Mouse (Mus musculus): ENCODE results near the gene Pacrg. TPM values are rescaled to one million over a fixed set of nuclear protein-coding genes. Genes with fewer than 3 reads are reported as not detected.

The Pacrg gene
- polyA plus RNA-seq, 1 experiment from 2014 or later: 9.2 TPM

GRCm38 (mm10) chr17:10431849-10432524 is 408.1 kb downstream of the Pacrg start:
- Histone ChIP-seq H3K9me3 (ENCODE audit: control insufficient read depth, low read length) (no peaks in the 10 kb centered on the region), H3K36me3 (ENCODE audit: control insufficient read depth, insufficient read depth, low read length) (no peaks in the 10 kb centered on the region), H3K27me3 (ENCODE audit: control insufficient read depth, insufficient read depth, low read length) (no peaks in the 10 kb centered on the region), H3K4me1 (ENCODE audit: control insufficient read depth, insufficient read depth, low read length) (no peaks in the 10 kb centered on the region), H3K4me2 (ENCODE audit: low read length) (no peak overlapping the region), H3K4me3 (replicated peaks; ENCODE audit: low read depth, low read length) (no peak overlapping the region), H3K9ac (replicated peaks; ENCODE audit: low read length) (no peak overlapping the region), H3K27ac (replicated peaks; ENCODE audit: low read depth, low read length) (no peak overlapping the region)
- DNase-seq: no peak
- no peak for ATAC-seq (ENCODE audit: low FRiP score, low TSS enrichment)
- 69% methylated on average over 6 of the region's 6 CpGs for WGBS

GRCm38 (mm10) chr17:10430831-10431230 is 409.3 kb downstream of the Pacrg start:
- no peak overlapping the region for H3K9ac ChIP-seq (replicated peaks; ENCODE audit: low read length)
- no peak overlapping the region for H3K27ac ChIP-seq (replicated peaks; ENCODE audit: low read depth, low read length)
- WGBS: 94% methylated on average over 4 of the region's 4 CpGs
- no peaks in the 10 kb centered on the region for H3K4me1 ChIP-seq (ENCODE audit: control insufficient read depth, insufficient read depth, low read length)
- no peak overlapping the region for H3K4me2 ChIP-seq (ENCODE audit: low read length)
- H3K36me3 ChIP-seq (ENCODE audit: control insufficient read depth, insufficient read depth, low read length): no peaks in the 10 kb centered on the region
- no peak overlapping the region for H3K4me3 ChIP-seq (replicated peaks; ENCODE audit: low read depth, low read length)
- ATAC-seq (ENCODE audit: low FRiP score, low TSS enrichment): no peak
- no peaks in the 10 kb centered on the region for H3K27me3 ChIP-seq (ENCODE audit: control insufficient read depth, insufficient read depth, low read length)
- DNase-seq: no peak
- no peaks in the 10 kb centered on the region for H3K9me3 ChIP-seq (ENCODE audit: control insufficient read depth, low read length)

GRCm38 (mm10) chr17:10429406-10429805 is 410.7 kb downstream of the Pacrg start:
- Histone ChIP-seq H3K36me3 (ENCODE audit: control insufficient read depth, insufficient read depth, low read length) (no peaks in the 10 kb centered on the region), H3K27me3 (ENCODE audit: control insufficient read depth, insufficient read depth, low read length) (no peaks in the 10 kb centered on the region), H3K4me1 (ENCODE audit: control insufficient read depth, insufficient read depth, low read length) (no peaks in the 10 kb centered on the region), H3K9ac (replicated peaks; ENCODE audit: low read length) (no peak overlapping the region), H3K9me3 (ENCODE audit: control insufficient read depth, low read length) (no peaks in the 10 kb centered on the region), H3K27ac (replicated peaks; ENCODE audit: low read depth, low read length) (no peak overlapping the region), H3K4me3 (replicated peaks; ENCODE audit: low read depth, low read length) (no peak overlapping the region), H3K4me2 (ENCODE audit: low read length) (no peak overlapping the region)
- no peak for DNase-seq
- no peak for ATAC-seq (ENCODE audit: low FRiP score, low TSS enrichment)
- WGBS: 93% methylated on average over 11 of the region's 11 CpGs

- Histone ChIP-seq H3K36me3 (ENCODE audit: control insufficient read depth, insufficient read depth, low read length) (no peaks in the 10 kb centered on the region), H3K9me3 (ENCODE audit: control insufficient read depth, low read length) (no peaks in the 10 kb centered on the region), H3K4me3 (replicated peaks; ENCODE audit: low read depth, low read length) (no peak overlapping the region), H3K4me2 (ENCODE audit: low read length) (no peak overlapping the region), H3K4me1 (ENCODE audit: control insufficient read depth, insufficient read depth, low read length) (no peaks in the 10 kb centered on the region), H3K27me3 (ENCODE audit: control insufficient read depth, insufficient read depth, low read length) (no peaks in the 10 kb centered on the region), H3K27ac (replicated peaks; ENCODE audit: low read depth, low read length) (no peak overlapping the region), H3K9ac (replicated peaks; ENCODE audit: low read length) (no peak overlapping the region)
- 87% methylated on average over 5 of the region's 5 CpGs for WGBS
- ATAC-seq (ENCODE audit: low FRiP score, low TSS enrichment) (no peak), DNase-seq (no peak)
Observed at GRCm38 (mm10) chr17:10425311-10425710, 414.8 kb downstream of the Pacrg start.

GRCm38 (mm10) chr17:10417558-10418253 is 422.4 kb downstream of the Pacrg start:
- DNase-seq: no peak

GRCm38 (mm10) chr17:10416995-10417394 is 423.1 kb downstream of the Pacrg start:
- Histone ChIP-seq H3K4me3 (replicated peaks; ENCODE audit: low read depth, low read length) (no peak overlapping the region), H3K27ac (replicated peaks; ENCODE audit: low read depth, low read length) (no peak overlapping the region), H3K27me3 (ENCODE audit: control insufficient read depth, insufficient read depth, low read length) (no peaks in the 10 kb centered on the region), H3K4me1 (ENCODE audit: control insufficient read depth, insufficient read depth, low read length) (no peaks in the 10 kb centered on the region), H3K4me2 (ENCODE audit: low read length) (no peak overlapping the region), H3K36me3 (ENCODE audit: control insufficient read depth, insufficient read depth, low read length) (no peaks in the 10 kb centered on the region), H3K9me3 (ENCODE audit: control insufficient read depth, low read length) (no peaks in the 10 kb centered on the region), H3K9ac (replicated peaks; ENCODE audit: low read length) (no peak overlapping the region)
- ATAC-seq (ENCODE audit: low FRiP score, low TSS enrichment): no peak
- DNase-seq: no peak
- 85% methylated on average over 4 of the region's 4 CpGs for WGBS

More at GRCm38 (mm10) chr17:10417558-10418253, 422.4 kb downstream of the Pacrg start:
- ATAC-seq (ENCODE audit: low FRiP score, low TSS enrichment): no peak
- no peak overlapping the region for H3K9ac ChIP-seq (replicated peaks; ENCODE audit: low read length)
- H3K4me2 ChIP-seq (ENCODE audit: low read length): no peak overlapping the region
- H3K36me3 ChIP-seq (ENCODE audit: control insufficient read depth, insufficient read depth, low read length): no peaks in the 10 kb centered on the region
- H3K27me3 ChIP-seq (ENCODE audit: control insufficient read depth, insufficient read depth, low read length): no peaks in the 10 kb centered on the region
- H3K9me3 ChIP-seq (ENCODE audit: control insufficient read depth, low read length): no peaks in the 10 kb centered on the region
- H3K4me1 ChIP-seq (ENCODE audit: control insufficient read depth, insufficient read depth, low read length): no peaks in the 10 kb centered on the region
- WGBS: 70% methylated on average over 7 of the region's 7 CpGs
- no peak overlapping the region for H3K4me3 ChIP-seq (replicated peaks; ENCODE audit: low read depth, low read length)
- H3K27ac ChIP-seq (replicated peaks; ENCODE audit: low read depth, low read length): no peak overlapping the region

- Histone ChIP-seq H3K36me3 (ENCODE audit: control insufficient read depth, insufficient read depth, low read length) (no peaks in the 10 kb centered on the region), H3K4me3 (replicated peaks; ENCODE audit: low read depth, low read length) (no peak overlapping the region), H3K9me3 (ENCODE audit: control insufficient read depth, low read length) (no peaks in the 10 kb centered on the region), H3K27ac (replicated peaks; ENCODE audit: low read depth, low read length) (no peak overlapping the region), H3K4me1 (ENCODE audit: control insufficient read depth, insufficient read depth, low read length) (no peaks in the 10 kb centered on the region), H3K9ac (replicated peaks; ENCODE audit: low read length) (no peak overlapping the region), H3K4me2 (ENCODE audit: low read length) (no peak overlapping the region), H3K27me3 (ENCODE audit: control insufficient read depth, insufficient read depth, low read length) (no peaks in the 10 kb centered on the region)
- 87% methylated on average over 4 of the region's 4 CpGs for WGBS
- no peak for DNase-seq
- no peak for ATAC-seq (ENCODE audit: low FRiP score, low TSS enrichment)
Observed at GRCm38 (mm10) chr17:10416101-10416500, 424.0 kb downstream of the Pacrg start.

- Histone ChIP-seq H3K9me3 (ENCODE audit: control insufficient read depth, low read length) (no peaks in the 10 kb centered on the region), H3K36me3 (ENCODE audit: control insufficient read depth, insufficient read depth, low read length) (no peaks in the 10 kb centered on the region), H3K27me3 (ENCODE audit: control insufficient read depth, insufficient read depth, low read length) (no peaks in the 10 kb centered on the region), H3K27ac (replicated peaks; ENCODE audit: low read depth, low read length) (no peak overlapping the region), H3K4me1 (ENCODE audit: control insufficient read depth, insufficient read depth, low read length) (no peaks in the 10 kb centered on the region), H3K9ac (replicated peaks; ENCODE audit: low read length) (no peak overlapping the region), H3K4me2 (ENCODE audit: low read length) (no peak overlapping the region), H3K4me3 (replicated peaks; ENCODE audit: low read depth, low read length) (no peak overlapping the region)
- ATAC-seq (ENCODE audit: low FRiP score, low TSS enrichment): no peak
- 83% methylated on average over 4 of the region's 4 CpGs for WGBS
- DNase-seq: no peak
Observed at GRCm38 (mm10) chr17:10414383-10414782, 425.7 kb downstream of the Pacrg start.

GRCm38 (mm10) chr17:10413870-10414269 is 426.2 kb downstream of the Pacrg start:
- ATAC-seq (ENCODE audit: low FRiP score, low TSS enrichment) (no peak), DNase-seq (no peak)
- WGBS: 84% methylated on average over 9 of the region's 9 CpGs
- Histone ChIP-seq H3K9ac (replicated peaks; ENCODE audit: low read length) (no peak overlapping the region), H3K4me3 (replicated peaks; ENCODE audit: low read depth, low read length) (no peak overlapping the region), H3K9me3 (ENCODE audit: control insufficient read depth, low read length) (no peaks in the 10 kb centered on the region), H3K4me2 (ENCODE audit: low read length) (no peak overlapping the region), H3K36me3 (ENCODE audit: control insufficient read depth, insufficient read depth, low read length) (no peaks in the 10 kb centered on the region), H3K27me3 (ENCODE audit: control insufficient read depth, insufficient read depth, low read length) (no peaks in the 10 kb centered on the region), H3K27ac (replicated peaks; ENCODE audit: low read depth, low read length) (no peak overlapping the region), H3K4me1 (ENCODE audit: control insufficient read depth, insufficient read depth, low read length) (peaks cover under 1% of the 10 kb centered on the region; the same call in 1 of the 2 replicates)
